Mouse (Mus musculus): ENCODE measurements around the gene Gpatch2l.

DNA sequence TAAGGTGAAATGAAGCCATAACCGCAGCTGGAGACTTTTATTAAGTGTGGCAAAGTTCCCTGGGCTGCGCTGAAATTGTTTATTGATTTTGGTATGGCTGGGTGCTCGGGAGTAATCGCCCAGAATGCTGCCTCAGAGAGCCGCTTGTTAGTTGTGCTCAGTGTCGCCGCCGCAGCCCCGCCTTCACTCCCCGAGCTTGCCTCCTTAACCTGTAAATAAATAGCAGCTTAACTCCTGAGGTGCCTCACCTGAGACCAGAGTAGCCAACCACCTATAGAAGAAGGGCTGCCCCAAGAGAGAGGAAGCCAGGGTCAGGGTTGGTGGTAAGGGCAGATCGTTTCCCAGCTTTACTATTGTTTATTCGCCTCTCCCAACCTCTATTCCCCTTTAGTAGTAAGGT, 79.0 kb downstream of the Gpatch2l start:
- no peak for TF ChIP-seq GATA1 (IDR thresholded peaks at IDR 0.05; ENCODE audit: low read length)
- no peak for TF ChIP-seq TAL1 (IDR thresholded peaks at IDR 0.05; ENCODE audit: low read length)

Data from erythroblast, embryonic 14.5 days (primary cell).